Mouse (Mus musculus) MEL (cell line): Measurements from ENCODE around the gene Prr5. TPM values are rescaled to one million over a fixed set of nuclear protein-coding genes. Genes with fewer than 3 reads are reported as not detected.

Experiments
- DNase-seq: peaks from one replicate; pipeline ENCODE4 v3.0.0; 2011; ENCODE audit warnings: low read depth, low spot score
- H3K27ac ChIP-seq: 2 replicates; pipeline ENCODE4 v1.5.1; 2012; ENCODE audit warnings: low read depth, mild to moderate bottlenecking, control low read depth, low read length, moderate library complexity; ENCODE audit not compliant: control insufficient read depth
- H3K27me3 ChIP-seq, 2 experiments: fragments of 150-350 bp in 1 of 2; sonication (generic) in 1 of 2; 2 replicates each; pipeline ENCODE4 v1.6.1; 2012; ENCODE audit warnings: low read length in 2 of 2, mild to moderate bottlenecking in 2 of 2, improper control_type of control experiment in 1 of 2, moderate library complexity in 1 of 2; ENCODE audit not compliant: insufficient read depth in 2 of 2, control insufficient read depth in 1 of 2
- H3K36me3 ChIP-seq, 2 experiments: 2 replicates each; pipeline ENCODE4 v1.6.1; 2012 to 2014; ENCODE audit warnings: low read length in 2 of 2, improper control_type of control experiment in 1 of 2, inconsistent platforms in 1 of 2, mild to moderate bottlenecking in 1 of 2; ENCODE audit not compliant: insufficient read depth in 2 of 2, control insufficient read depth in 1 of 2
- H3K4me1 ChIP-seq, 2 experiments: fragments of 150-350 bp in 1 of 2; sonication (generic) in 1 of 2; 2 replicates each; pipeline ENCODE4 v1.6.1; 2012; ENCODE audit warnings: low read length in 2 of 2, improper control_type of control experiment in 1 of 2, mild to moderate bottlenecking in 1 of 2; ENCODE audit not compliant: insufficient read depth in 2 of 2, control insufficient read depth in 1 of 2
- H3K4me3 ChIP-seq, 2 experiments: fragments of 150-350 bp in 1 of 2; sonication (generic) in 1 of 2; 2 replicates each; pipeline ENCODE4 v1.5.1; 2012; ENCODE audit warnings: low read depth in 2 of 2, low read length in 2 of 2, mild to moderate bottlenecking in 2 of 2, moderate library complexity in 2 of 2, control low read depth in 1 of 2, improper control_type of control experiment in 1 of 2; ENCODE audit not compliant: control insufficient read depth in 1 of 2, insufficient read depth in 1 of 2
- H3K79me2 ChIP-seq: 2 replicates; pipeline ENCODE4 v1.6.1; 2012; ENCODE audit warnings: mild to moderate bottlenecking, low read length, moderate library complexity; ENCODE audit not compliant: control insufficient read depth, poor library complexity, insufficient read depth
- H3K9ac ChIP-seq: 2 replicates; pipeline ENCODE4 v1.6.1; 2012; ENCODE audit warnings: low read depth, mild to moderate bottlenecking, control low read depth, low read length, moderate library complexity; ENCODE audit not compliant: control insufficient read depth, poor library complexity, severe bottlenecking
- H3K9me3 ChIP-seq: fragments of 150-350 bp; sonication (generic); replicated peaks from 2 replicates; pipeline ENCODE4 v1.6.1; 2012; ENCODE audit warnings: mild to moderate bottlenecking, low read length, improper control_type of control experiment, moderate library complexity; ENCODE audit not compliant: insufficient read depth
- BHLHE40 ChIP-seq: IDR thresholded peaks from 2 replicates; pipeline ENCODE4 v1.6.1; 2012; ENCODE audit warnings: low read depth, mild to moderate bottlenecking, inconsistent platforms, low read length, improper control_type of control experiment, borderline replicate concordance
- CHD2 ChIP-seq: IDR thresholded peaks from 2 replicates; pipeline ENCODE4 v1.6.1; 2011; ENCODE audit warnings: low read length, improper control_type of control experiment
- E2F4 ChIP-seq: IDR thresholded peaks from 2 replicates; pipeline ENCODE4 v1.6.1; 2011; ENCODE audit warnings: low read depth, low read length, improper control_type of control experiment, borderline replicate concordance
- ELF1 ChIP-seq: IDR thresholded peaks from 2 replicates; pipeline ENCODE4 v1.6.1; 2014; ENCODE audit warnings: low read depth, mild to moderate bottlenecking, inconsistent platforms, low read length, improper control_type of control experiment, moderate library complexity
- EP300 ChIP-seq, 2 experiments: IDR thresholded peaks; 2 replicates each; pipeline ENCODE4 v1.6.1; 2011; ENCODE audit warnings: improper control_type of control experiment in 2 of 2, low read length in 2 of 2, low read depth in 1 of 2, mild to moderate bottlenecking in 1 of 2
- GABPA ChIP-seq: IDR thresholded peaks from 2 replicates; pipeline ENCODE4 v1.6.1; 2012; ENCODE audit warnings: low read depth, mild to moderate bottlenecking, inconsistent platforms, low read length, improper control_type of control experiment, moderate library complexity
- GATA1 ChIP-seq: IDR thresholded peaks from 2 replicates; pipeline ENCODE4 v1.6.1; 2011; ENCODE audit warnings: low read depth, low read length, improper control_type of control experiment
- JUND ChIP-seq: IDR thresholded peaks from 2 replicates; pipeline ENCODE4 v1.6.1; 2011; ENCODE audit warnings: low read depth, mild to moderate bottlenecking, improper control_type of control experiment, low read length
- MEF2A ChIP-seq: IDR thresholded peaks from 2 replicates; pipeline ENCODE4 v1.6.1; 2014; ENCODE audit warnings: low read depth, mild to moderate bottlenecking, inconsistent platforms, low read length, improper control_type of control experiment; ENCODE audit not compliant: poor library complexity, insufficient replicate concordance, severe bottlenecking; ENCODE audit errors: extremely low read depth
- MYB ChIP-seq: IDR thresholded peaks from 2 replicates; pipeline ENCODE4 v1.6.1; 2011; ENCODE audit warnings: mild to moderate bottlenecking, low read depth, low read length, improper control_type of control experiment
- MYC ChIP-seq: IDR thresholded peaks from 2 replicates; pipeline ENCODE4 v1.6.1; 2011; ENCODE audit warnings: low read depth, mild to moderate bottlenecking, low read length, improper control_type of control experiment, moderate library complexity
- POLR2AphosphoS5 ChIP-seq: IDR thresholded peaks from 2 replicates; pipeline ENCODE4 v1.6.1; 2012; ENCODE audit warnings: low read depth, borderline replicate concordance, mild to moderate bottlenecking, inconsistent platforms, low read length, moderate library complexity, mixed read lengths
- RAD21 ChIP-seq: IDR thresholded peaks from 2 replicates; pipeline ENCODE4 v1.6.1; 2011; ENCODE audit warnings: mild to moderate bottlenecking, low read depth, low read length, improper control_type of control experiment
- SMC3 ChIP-seq: IDR thresholded peaks from 2 replicates; pipeline ENCODE4 v1.6.1; 2011; ENCODE audit warnings: low read depth, low read length, improper control_type of control experiment
- TBP ChIP-seq: IDR thresholded peaks from 2 replicates; pipeline ENCODE4 v1.8.0; 2011; ENCODE audit warnings: low read depth, low read length, improper control_type of control experiment
- TCF12 ChIP-seq: IDR thresholded peaks from 2 replicates; pipeline ENCODE4 v1.6.1; 2014; ENCODE audit warnings: low read depth, mild to moderate bottlenecking, inconsistent platforms, low read length, improper control_type of control experiment, moderate library complexity
- UBTF ChIP-seq: IDR thresholded peaks from 2 replicates; pipeline ENCODE4 v1.6.1; 2012; ENCODE audit warnings: low read depth, mild to moderate bottlenecking, inconsistent platforms, low read length, improper control_type of control experiment, moderate library complexity, borderline replicate concordance; ENCODE audit not compliant: insufficient read depth
- ZC3H11A ChIP-seq: IDR thresholded peaks from 2 replicates; pipeline ENCODE4 v1.6.1; 2012; ENCODE audit warnings: low read depth, mild to moderate bottlenecking, inconsistent platforms, low read length, improper control_type of control experiment
- ZKSCAN1 ChIP-seq: IDR thresholded peaks from 2 replicates; pipeline ENCODE4 v1.6.1; 2012; ENCODE audit warnings: low read depth, mild to moderate bottlenecking, inconsistent platforms, low read length, improper control_type of control experiment, moderate library complexity
- polyA plus RNA-seq, 2 experiments: library from polyadenylated mRNA; stranded (reverse) in 1 of 2; unstranded in 1 of 2; fragments of >175 nt in 1 of 2; fragments of >200 nt in 1 of 2; gene quantifications; 2 replicates each; pipeline versions ENCODE4 v1.2.1 to v1.2.4; 2012; ENCODE audit warnings: low replicate concordance in 2 of 2, low read depth in 1 of 2; ENCODE audit not compliant: insufficient read length in 2 of 2, insufficient read depth in 1 of 2, missing spikeins in 1 of 2
- total RNA-seq: library from RNA; depleted of rRNA; stranded (reverse); fragments of 300-350 nt; gene quantifications from 2 replicates; pipeline ENCODE4 v1.2.3, GENCODE M21; 2012

The Prr5 gene
- total and polyA plus RNA-seq, 3 experiments = not detected

DNA sequence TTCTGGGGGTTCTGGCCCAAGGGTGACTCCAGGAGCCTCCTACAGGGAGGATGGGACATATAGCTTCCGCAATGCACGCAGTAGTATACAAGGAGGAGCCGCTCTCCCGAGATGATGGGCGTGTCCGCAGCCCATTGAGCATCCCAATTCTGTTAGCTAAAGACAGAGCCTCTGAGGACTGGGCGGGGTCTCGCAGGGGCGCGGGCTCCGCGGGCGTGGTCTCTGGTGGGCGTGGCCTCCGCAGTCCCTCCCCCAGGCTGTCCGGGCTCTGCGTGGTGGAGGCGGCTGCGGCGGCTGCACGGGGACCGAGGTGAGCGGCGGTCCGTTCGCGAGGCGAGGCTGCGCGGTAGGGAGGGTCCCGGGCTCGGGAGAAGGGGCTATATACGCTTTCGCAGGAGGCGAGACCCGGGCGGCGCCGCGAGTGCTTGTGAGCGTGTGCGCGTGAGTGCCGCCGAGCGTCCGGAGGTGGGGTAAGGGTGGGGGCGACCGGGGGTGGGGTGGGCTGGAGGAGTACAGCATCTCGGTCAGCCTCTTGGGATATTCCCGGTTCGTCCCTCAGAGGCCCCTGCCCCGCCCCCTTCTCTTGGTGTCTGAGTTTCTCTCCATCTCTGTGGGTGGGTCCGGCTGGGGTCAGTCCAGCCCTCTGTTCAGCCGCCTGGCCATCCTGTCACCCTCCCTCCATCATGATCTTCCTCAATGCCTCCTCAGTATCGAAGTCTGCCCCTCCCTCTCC lies 6.3 kb upstream of the Prr5 start:
- Histone ChIP-seq H3K27me3 (no peaks in the 10 kb centered on the region; a peak in 1 of 4 replicates), H3K9ac (no peak overlapping the region), H3K9me3 (no peaks in the 10 kb centered on the region), H3K4me3 (no peak overlapping the region), H3K27ac (no peak overlapping the region), H3K79me2 (no peaks in the 10 kb centered on the region), H3K4me1 (no peaks in the 10 kb centered on the region), H3K36me3 (no peaks in the 10 kb centered on the region)
- DNase-seq = no peak
- TF ChIP-seq JUND = no peak
- TF ChIP-seq MYB = no peak
- no peak for TF ChIP-seq TCF12
- TF ChIP-seq POLR2AphosphoS5 = no peak
- TF ChIP-seq TBP = no peak
- no peak for TF ChIP-seq BHLHE40
- TF ChIP-seq SMC3 = no peak
- TF ChIP-seq, all 39 proteins: peak for 0

DNA sequence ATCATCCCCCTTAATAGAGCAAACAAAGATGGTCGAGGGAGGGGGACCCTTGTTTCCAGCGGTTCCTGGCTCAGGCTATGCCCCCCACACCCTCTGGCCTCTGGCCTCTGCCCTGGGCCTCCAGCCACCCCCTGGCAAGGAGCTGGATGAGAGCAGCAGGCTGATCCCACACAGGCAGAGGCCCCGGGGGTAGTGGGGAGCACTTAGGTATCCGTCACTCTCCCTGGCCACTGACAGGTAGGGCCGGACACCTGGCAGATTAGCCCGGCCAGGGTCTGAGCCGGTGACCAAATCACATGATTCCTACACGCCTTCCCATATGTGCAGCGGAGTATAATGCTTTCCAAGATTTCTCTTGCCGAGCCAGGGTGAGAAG lies 5.7 kb upstream of the Prr5 start:
- H3K79me2 ChIP-seq = no peaks in the 10 kb centered on the region
- TF ChIP-seq BHLHE40 = no peak
- no peak for TF ChIP-seq MYC
- TF ChIP-seq RAD21 = no peak
- no peak for TF ChIP-seq GATA1
- no peak for TF ChIP-seq JUND
- TF ChIP-seq UBTF = no peak
- TF ChIP-seq CHD2 = no peak
- TF ChIP-seq ZKSCAN1 = no peak
- no peak for TF ChIP-seq MEF2A
- TF ChIP-seq ZC3H11A = no peak
- no peak for TF ChIP-seq E2F4
- no peak for TF ChIP-seq ELF1
- no peak for TF ChIP-seq GABPA
- TF ChIP-seq EP300 (IDR thresholded peaks at IDR 0.05; ENCODE audit: low read depth in 1 of 2, low read length in 2 of 2) = no peak
- TF ChIP-seq SMC3 = no peak
- no peaks in the 10 kb centered on the region; a peak in 1 of 4 replicates for H3K27me3 ChIP-seq
- H3K4me3 ChIP-seq = no peak overlapping the region
- DNase-seq = no peak
- H3K9ac ChIP-seq = no peak overlapping the region
- no peak overlapping the region for H3K27ac ChIP-seq
- no peaks in the 10 kb centered on the region for H3K9me3 ChIP-seq
- H3K4me1 ChIP-seq = no peaks in the 10 kb centered on the region
- no peaks in the 10 kb centered on the region for H3K36me3 ChIP-seq
